Mouse (Mus musculus) forelimb bud, embryonic 11.5 days (tissue): Measurements from ENCODE around the gene Dync1li1.
A peak's percentile ranks its signal among the peaks of the same experiment; 100 is the strongest.

ENCODE experiments used
- DNase-seq: peaks from one replicate; pipeline ENCODE4 v3.0.0-alpha.2; 2012; ENCODE audit warnings: low read depth, low spot score

Gene Dync1li1

GRCm38 (mm10) chr9:114768066-114768465, 79.5 kb downstream of the Dync1li1 start:
- DNase-seq = peak; percentile 28

GRCm38 (mm10) chr9:114770224-114770623, 81.6 kb downstream of the Dync1li1 start:
- DNase-seq = no peak

DNA sequence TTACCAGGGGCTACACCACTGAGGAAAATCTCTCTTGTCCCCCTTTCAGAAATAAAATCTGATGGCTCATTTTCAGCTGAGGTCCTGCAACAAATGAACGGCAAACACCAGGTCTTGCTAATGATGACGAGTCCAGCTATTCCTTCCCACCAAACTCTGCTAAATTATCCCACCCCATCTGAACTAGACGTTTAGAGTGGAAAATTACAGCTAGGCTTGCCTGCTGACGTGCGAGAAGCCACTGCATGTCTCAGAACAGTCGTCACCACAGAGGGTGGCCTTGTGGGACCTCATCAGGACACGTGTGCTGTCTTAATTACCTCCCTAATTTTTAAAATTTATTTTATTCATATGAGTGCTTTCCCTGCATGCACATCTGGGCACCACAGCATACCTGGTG, 83.0 kb downstream of the Dync1li1 start:
- no peak for DNase-seq
